Mouse (Mus musculus) brain, embryonic 14.5 days (tissue): ENCODE data around the gene Tbxas1.

Experiments used
- CTCF ChIP-seq: fragments of 200-500 bp; IDR thresholded peaks from 2 replicates; pipeline ENCODE4 v1.5.1; 2012; ENCODE audit warnings: inconsistent platforms, mild to moderate bottlenecking, moderate library complexity, borderline replicate concordance; ENCODE audit not compliant: insufficient read depth, insufficient read length; ENCODE audit errors: extremely low read depth
- POLR2A ChIP-seq: fragments of 200-500 bp; IDR thresholded peaks from 2 replicates; pipeline ENCODE4 v1.6.1; 2012; ENCODE audit warnings: mild to moderate bottlenecking, inconsistent platforms, borderline replicate concordance; ENCODE audit not compliant: poor library complexity, insufficient read depth, insufficient read length, severe bottlenecking; ENCODE audit errors: extremely low read depth

GRCm38 (mm10) chr6:38847958-38848910 is 27.0 kb upstream of the Tbxas1 start:
- TF ChIP-seq POLR2A = no peak
- TF ChIP-seq CTCF = no peak
